37 mouse cellular contexts compared by ENCODE assay signal in genomic region chr2:58905057-58905456, GRCm38 (mm10). TPM values are rescaled to one million over a fixed set of nuclear protein-coding genes. Genes with fewer than 3 reads are reported as not detected.
DNase-seq lines count a peak whose midpoint lies in the region; ATAC-seq and TF ChIP-seq lines count a peak whose summit lies in the region.
"Had no signal": no experiment of that assay in that cellular context is flagged by ENCODE, and none has a peak within 500 bp of the region (broad histone marks: within the 10 kb centered on the region; RNA-seq: fewer than 3 reads in every experiment).

No protein-coding gene starts in this region.

- H3K4me2 ChIP-seq in forebrain, postnatal 0 days (ENCODE audit: low read depth), result no peak overlapping the region
- H3K4me2 ChIP-seq in forebrain, embryonic 12.5 days, result no peak overlapping the region
- H3K4me2 ChIP-seq: embryonic facial prominence, embryonic 15.5 days; forebrain, embryonic 15.5 days; heart, embryonic 12.5 days; heart, embryonic 15.5 days; hindbrain, embryonic 13.5 days had no signal

- no peak overlapping the region for H3K27ac ChIP-seq in forebrain, postnatal 0 days (ENCODE audit: low read depth, low read length)
- no peak overlapping the region for H3K27ac ChIP-seq in forebrain, embryonic 12.5 days
- H3K27ac ChIP-seq in olfactory bulb, adult 2 months (ENCODE audit: insufficient read depth, low read depth, low read length), result peak overlapping the region; percentile 20; the same call in 1 of the 2 replicates
- H3K27ac ChIP-seq: embryonic facial prominence, embryonic 15.5 days; forebrain, embryonic 15.5 days; heart, embryonic 15.5 days; hindbrain, embryonic 10.5 days; hindbrain, embryonic 13.5 days; hindbrain, postnatal 0 days had no signal

- DNase-seq in forebrain, postnatal 0 days, result no peak
- DNase-seq in G1E (ENCODE audit: low spot score), result no peak
- peak; percentile 32 for DNase-seq in telencephalon, adult 2 months (ENCODE audit: low read depth, low spot score)
- no peak for DNase-seq in testis, postnatal 14 days (ENCODE audit: low spot score)
- DNase-seq in kidney, adult 9 months, result no peak
- DNase-seq: adrenal gland, adult 2 months; adrenal gland, postnatal 14 days; B cell, adult 2 months; cerebellum, adult 11-12 months; cerebellum, adult 8-10 months; cerebellum, postnatal 10 days; cerebellum, postnatal 36 days; embryo, embryonic 11 days; gastrocnemius, postnatal 25 days; heart, adult 18-20 months; heart, postnatal 10 days; heart, postnatal 36 days had no signal

- peak; percentile 34 for ATAC-seq in forebrain, postnatal 0 days
- no peak for ATAC-seq in forebrain, embryonic 12.5 days (ENCODE audit: low FRiP score)
- ATAC-seq in G1E (ENCODE audit: extremely low read depth, insufficient number of reproducible peaks, low FRiP score, poor library complexity, severe bottlenecking), result peak; percentile 8; the same call in 1 of the 2 replicates
- ATAC-seq: forebrain, embryonic 15.5 days; hindbrain, postnatal 0 days; inflammation-experienced regulatory T-cells, adult 6 months had no signal

- no peaks in the 10 kb centered on the region for H3K36me3 ChIP-seq in forebrain, postnatal 0 days (ENCODE audit: insufficient read depth)
- no peaks in the 10 kb centered on the region for H3K36me3 ChIP-seq in forebrain, embryonic 12.5 days (replicated peaks)
- no peaks in the 10 kb centered on the region for H3K36me3 ChIP-seq in G1E (replicated peaks)
- H3K36me3 ChIP-seq: embryonic facial prominence, embryonic 15.5 days; forebrain, embryonic 15.5 days; heart, embryonic 12.5 days; heart, embryonic 15.5 days; hindbrain, embryonic 10.5 days; hindbrain, embryonic 13.5 days had no signal

- H3K9me3 ChIP-seq in forebrain, postnatal 0 days (ENCODE audit: low read length), result no peaks in the 10 kb centered on the region
- no peaks in the 10 kb centered on the region for H3K9me3 ChIP-seq in forebrain, embryonic 12.5 days
- peaks cover 14% of the 10 kb centered on the region for H3K9me3 ChIP-seq in G1E (replicated peaks)
- H3K9me3 ChIP-seq: embryonic facial prominence, embryonic 15.5 days; forebrain, embryonic 15.5 days; heart, embryonic 12.5 days; heart, embryonic 15.5 days; hindbrain, embryonic 10.5 days; hindbrain, embryonic 13.5 days had no signal

- no peaks in the 10 kb centered on the region for H3K27me3 ChIP-seq in forebrain, postnatal 0 days (ENCODE audit: insufficient read depth, low read length)
- no peaks in the 10 kb centered on the region for H3K27me3 ChIP-seq in forebrain, embryonic 12.5 days
- no peaks in the 10 kb centered on the region for H3K27me3 ChIP-seq in G1E (ENCODE audit: insufficient read depth, low read length)
- H3K27me3 ChIP-seq: CH12.LX; embryonic facial prominence, embryonic 15.5 days; forebrain, embryonic 15.5 days; heart, embryonic 12.5 days; heart, embryonic 15.5 days had no signal

- no peak overlapping the region for H3K4me3 ChIP-seq in forebrain, postnatal 0 days (ENCODE audit: low read depth, low read length)
- no peak overlapping the region for H3K4me3 ChIP-seq in forebrain, embryonic 12.5 days (replicated peaks)
- H3K4me3 ChIP-seq in G1E (ENCODE audit: low read depth, low read length), result no peak overlapping the region
- H3K4me3 ChIP-seq in olfactory bulb, adult 2 months (ENCODE audit: insufficient read depth, low read depth, low read length), result no peak overlapping the region
- H3K4me3 ChIP-seq: embryonic facial prominence, embryonic 15.5 days; forebrain, embryonic 15.5 days; heart, embryonic 12.5 days; heart, embryonic 15.5 days; hindbrain, embryonic 10.5 days; hindbrain, embryonic 13.5 days had no signal

- TF ChIP-seq CTCF in forebrain, postnatal 0 days (IDR thresholded peaks at IDR 0.05; ENCODE audit: low read depth), result no peak
- no peak for TF ChIP-seq CTCF in G1E (IDR thresholded peaks at IDR 0.05; ENCODE audit: low read depth, low read length)
- no peak for TF ChIP-seq CTCF in olfactory bulb, adult 2 months (IDR thresholded peaks at IDR 0.05; ENCODE audit: insufficient read depth, low read depth, low read length)

- no peak for TF ChIP-seq POLR2A in olfactory bulb, adult 2 months (IDR thresholded peaks at IDR 0.05; ENCODE audit: insufficient read depth, low read depth, low read length)

- no peaks in the 10 kb centered on the region for H3K4me1 ChIP-seq in forebrain, postnatal 0 days (ENCODE audit: insufficient read depth)
- no peaks in the 10 kb centered on the region; the same call in 1 of the 2 replicates for H3K4me1 ChIP-seq in forebrain, embryonic 12.5 days
- H3K4me1 ChIP-seq in G1E (ENCODE audit: insufficient read depth, low read depth, low read length), result no peaks in the 10 kb centered on the region
- peaks cover 3% of the 10 kb centered on the region; the same call in 1 of the 2 replicates for H3K4me1 ChIP-seq in olfactory bulb, adult 2 months (ENCODE audit: control insufficient read depth, insufficient read depth, low read length)
- H3K4me1 ChIP-seq: forebrain, embryonic 15.5 days had no signal

- H3K9ac ChIP-seq in forebrain, postnatal 0 days, result no peak overlapping the region
- no peak overlapping the region for H3K9ac ChIP-seq in forebrain, embryonic 12.5 days
- H3K9ac ChIP-seq: embryonic facial prominence, embryonic 15.5 days; forebrain, embryonic 15.5 days; heart, embryonic 12.5 days; heart, embryonic 15.5 days; hindbrain, embryonic 13.5 days had no signal

- WGBS in forebrain, postnatal 0 days, result 63% methylated on average over 4 of the region's 4 CpGs
- WGBS in forebrain, embryonic 12.5 days, result 69% methylated on average over 4 of the region's 4 CpGs
- 33% methylated on average over 4 of the region's 4 CpGs for WGBS in olfactory bulb, adult 2 months

RNA-seq across cellular contexts. Expression of gene Gm11099, which starts 45.8 kb away (rescaled TPM):
- total RNA-seq in forebrain, postnatal 0 days (2014; rRNA removed), result not detected in 2 replicates
- polyA plus RNA-seq in forebrain, postnatal 0 days (2015; fragmentation: Nextera tagmentation; extraction: Ambion mirVana), result not detected in 2 replicates
- polyA plus RNA-seq in forebrain, embryonic 12.5 days (2016; fragmentation: Nextera tagmentation; extraction: Ambion mirVana), result not detected in 2 replicates
- total RNA-seq in G1E (2014; fragmentation: Nextera tagmentation) (not detected in 2 replicates), G1E (2017) (not detected in 2 replicates)
- polyA plus RNA-seq in G1E (2012), result not detected in 2 replicates
- polyA plus RNA-seq in olfactory bulb, adult 2 months (2012; ENCODE audit: insufficient read depth, insufficient read length, low replicate concordance, missing spikeins), result not detected in 2 replicates
- total RNA-seq: adrenal gland, adult 2 months; adrenal gland, postnatal 14 days; adrenal gland, postnatal 4 days; CH12.LX; gastrocnemius, adult 8-10 months; gastrocnemius, postnatal 25 days; heart, adult 18-20 months; heart, postnatal 10 days; heart, postnatal 36 days; hindbrain, postnatal 0 days; MEL had no signal
- polyA plus RNA-seq: adrenal gland, adult 2 months; brain, embryonic 14.5 days; cortical plate, adult 2 months; embryonic facial prominence, embryonic 11.5 days; embryonic facial prominence, embryonic 15.5 days; forebrain, embryonic 11.5 days; forebrain, embryonic 15.5 days; frontal cortex, adult 2 months; gonadal fat pad, adult 2 months; heart, embryonic 12.5 days; heart, embryonic 15.5 days; hindbrain, embryonic 10.5 days; hindbrain, embryonic 13.5 days; hindbrain, postnatal 0 days; inflammation-experienced regulatory T-cells, adult 6 months had no signal
